Mouse (Mus musculus): ENCODE results near the gene Tmem30a. TPM values are rescaled to one million over a fixed set of nuclear protein-coding genes. Genes with fewer than 3 reads are reported as not detected.

Tmem30a gene
- total and polyA plus RNA-seq, 3 experiments, result 49.5 to 81.2 (median 77.6) TPM

- no peak overlapping the region for H3K4me3 ChIP-seq (ENCODE audit: low read depth, low read length)
Observed at GRCm38 (mm10) chr9:79829842-79830800, 36.8 kb upstream of the Tmem30a start.

DNA sequence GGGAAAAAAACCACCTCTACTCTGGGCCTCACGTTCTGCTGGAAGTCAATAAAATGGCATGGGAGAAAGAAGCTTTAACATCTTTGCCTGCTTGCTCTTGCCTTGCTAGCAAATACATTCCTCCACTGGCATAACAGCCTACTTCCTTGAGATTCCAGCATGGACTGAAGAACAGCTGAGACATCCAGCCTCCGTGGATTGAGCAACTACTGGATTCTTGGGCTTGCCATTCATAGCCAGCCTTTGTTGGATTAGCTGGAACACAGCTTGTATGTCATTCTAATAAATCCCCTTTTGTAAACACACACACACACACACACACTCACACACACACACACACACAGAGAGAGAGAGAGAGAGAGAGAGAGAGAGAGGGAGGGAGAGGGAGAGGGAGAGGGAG is 33.8 kb upstream of the Tmem30a start:
- no peaks in the 10 kb centered on the region for H3K36me3 ChIP-seq (replicated peaks)
- H3K27me3 ChIP-seq (ENCODE audit: insufficient read depth, low read length), result peaks cover 5% of the 10 kb centered on the region
- DNase-seq (ENCODE audit: low spot score), result no peak
- no peaks in the 10 kb centered on the region for H3K4me1 ChIP-seq (ENCODE audit: insufficient read depth, low read depth, low read length)
- no peak for ATAC-seq (ENCODE audit: extremely low read depth, insufficient number of reproducible peaks, low FRiP score, poor library complexity, severe bottlenecking)
- TF ChIP-seq GATA2 (IDR thresholded peaks at IDR 0.05; ENCODE audit: borderline replicate concordance, low read depth, low read length) (no peak), TAL1 (conservative IDR thresholded peaks at IDR 0.05; ENCODE audit: low read depth, low read length) (no peak), POLR2AphosphoS5 (IDR thresholded peaks at IDR 0.05; ENCODE audit: insufficient replicate concordance, low read depth, low read length) (no peak), CTCF (IDR thresholded peaks at IDR 0.05; ENCODE audit: low read depth, low read length) (no peak), GATA1 (IDR thresholded peaks at IDR 0.05; ENCODE audit: borderline replicate concordance, low read length) (no peak)
- no peaks in the 10 kb centered on the region for H3K9me3 ChIP-seq (replicated peaks)
- no peak overlapping the region for H3K4me3 ChIP-seq (ENCODE audit: low read depth, low read length)

More at GRCm38 (mm10) chr9:79829842-79830800, 36.8 kb upstream of the Tmem30a start:
- no peaks in the 10 kb centered on the region for H3K4me1 ChIP-seq (ENCODE audit: insufficient read depth, low read depth, low read length)
- no peak for TF ChIP-seq POLR2AphosphoS5 (IDR thresholded peaks at IDR 0.05; ENCODE audit: insufficient replicate concordance, low read depth, low read length)
- no peak for TF ChIP-seq GATA2 (IDR thresholded peaks at IDR 0.05; ENCODE audit: borderline replicate concordance, low read depth, low read length)
- TF ChIP-seq CTCF (IDR thresholded peaks at IDR 0.05; ENCODE audit: low read depth, low read length), result no peak
- no peak for TF ChIP-seq GATA1 (IDR thresholded peaks at IDR 0.05; ENCODE audit: borderline replicate concordance, low read length)
- no peak for TF ChIP-seq TAL1 (conservative IDR thresholded peaks at IDR 0.05; ENCODE audit: low read depth, low read length)
- no peaks in the 10 kb centered on the region for H3K9me3 ChIP-seq (replicated peaks)
- no peak for ATAC-seq (ENCODE audit: extremely low read depth, insufficient number of reproducible peaks, low FRiP score, poor library complexity, severe bottlenecking)
- H3K36me3 ChIP-seq (replicated peaks), result no peaks in the 10 kb centered on the region
- DNase-seq (ENCODE audit: low spot score), result no peak
- H3K27me3 ChIP-seq (ENCODE audit: insufficient read depth, low read length), result peaks cover 5% of the 10 kb centered on the region

DNA sequence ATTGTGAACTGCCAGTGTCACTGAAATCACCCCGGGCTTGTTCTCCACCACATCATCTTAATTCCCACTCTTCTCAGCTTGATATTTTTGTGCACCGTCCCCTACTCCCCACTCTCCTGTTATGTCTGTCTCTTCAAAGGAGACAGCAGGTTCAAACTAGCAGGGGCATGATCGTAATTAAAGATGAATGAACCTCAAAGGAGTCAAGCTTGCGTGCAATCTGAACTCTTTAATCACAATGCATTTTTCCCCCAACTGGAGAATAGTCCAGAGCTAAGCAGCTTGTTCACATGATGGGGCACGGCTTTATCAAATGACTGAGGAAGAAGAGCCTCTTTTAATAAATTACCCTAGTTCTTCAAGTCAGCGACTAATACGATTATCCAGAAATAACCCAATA is 32.2 kb upstream of the Tmem30a start:
- H3K9me3 ChIP-seq (replicated peaks), result no peaks in the 10 kb centered on the region
- no peaks in the 10 kb centered on the region for H3K36me3 ChIP-seq (replicated peaks)
- DNase-seq (ENCODE audit: low spot score), result no peak
- H3K4me1 ChIP-seq (ENCODE audit: insufficient read depth, low read depth, low read length), result no peaks in the 10 kb centered on the region
- TF ChIP-seq TAL1 (conservative IDR thresholded peaks at IDR 0.05; ENCODE audit: low read depth, low read length) (no peak), CTCF (IDR thresholded peaks at IDR 0.05; ENCODE audit: low read depth, low read length) (no peak)
- no peak overlapping the region for H3K4me3 ChIP-seq (ENCODE audit: low read depth, low read length)
- no peak for ATAC-seq (ENCODE audit: extremely low read depth, insufficient number of reproducible peaks, low FRiP score, poor library complexity, severe bottlenecking)
- peaks cover 5% of the 10 kb centered on the region for H3K27me3 ChIP-seq (ENCODE audit: insufficient read depth, low read length)

- H3K27me3 ChIP-seq (ENCODE audit: insufficient read depth, low read length), result peaks cover 5% of the 10 kb centered on the region
- H3K9me3 ChIP-seq (replicated peaks), result no peaks in the 10 kb centered on the region
- DNase-seq (ENCODE audit: low spot score) (no peak), ATAC-seq (ENCODE audit: extremely low read depth, insufficient number of reproducible peaks, low FRiP score, poor library complexity, severe bottlenecking) (no peak)
- no peak for TF ChIP-seq TAL1 (conservative IDR thresholded peaks at IDR 0.05; ENCODE audit: low read depth, low read length)
- TF ChIP-seq CTCF (IDR thresholded peaks at IDR 0.05; ENCODE audit: low read depth, low read length), result no peak
- no peak for TF ChIP-seq POLR2AphosphoS5 (IDR thresholded peaks at IDR 0.05; ENCODE audit: insufficient replicate concordance, low read depth, low read length)
- no peak for TF ChIP-seq GATA2 (IDR thresholded peaks at IDR 0.05; ENCODE audit: borderline replicate concordance, low read depth, low read length)
- TF ChIP-seq GATA1 (IDR thresholded peaks at IDR 0.05; ENCODE audit: borderline replicate concordance, low read length), result no peak
- no peak overlapping the region for H3K4me3 ChIP-seq (ENCODE audit: low read depth, low read length)
- no peaks in the 10 kb centered on the region for H3K4me1 ChIP-seq (ENCODE audit: insufficient read depth, low read depth, low read length)
- no peaks in the 10 kb centered on the region for H3K36me3 ChIP-seq (replicated peaks)
Observed at GRCm38 (mm10) chr9:79823856-79824255, 30.5 kb upstream of the Tmem30a start.

DNA sequence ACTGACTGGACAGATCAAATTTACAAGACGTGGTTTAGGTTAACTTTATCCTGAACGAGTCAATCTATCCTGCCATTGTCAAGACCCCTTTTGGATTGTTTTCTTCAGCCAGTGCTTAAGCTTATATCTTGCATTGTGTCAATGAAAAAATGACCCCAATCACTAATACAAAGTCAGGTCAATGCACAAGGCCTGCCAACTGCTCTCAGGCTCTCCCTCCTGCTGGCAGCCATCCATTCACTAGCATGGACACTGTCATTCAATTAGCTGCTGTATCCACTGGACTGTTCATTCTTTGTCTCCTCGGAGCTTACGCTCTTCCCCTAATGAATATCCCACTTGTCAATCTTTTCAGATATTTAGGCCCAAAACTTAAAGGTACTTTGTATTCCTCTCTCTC is 30.1 kb upstream of the Tmem30a start:
- H3K36me3 ChIP-seq (replicated peaks), result no peaks in the 10 kb centered on the region
- H3K4me3 ChIP-seq (ENCODE audit: low read depth, low read length), result no peak overlapping the region
- no peaks in the 10 kb centered on the region for H3K4me1 ChIP-seq (ENCODE audit: insufficient read depth, low read depth, low read length)
- no peak for ATAC-seq (ENCODE audit: extremely low read depth, insufficient number of reproducible peaks, low FRiP score, poor library complexity, severe bottlenecking)
- no peaks in the 10 kb centered on the region for H3K9me3 ChIP-seq (replicated peaks)
- peaks cover 7% of the 10 kb centered on the region for H3K27me3 ChIP-seq (ENCODE audit: insufficient read depth, low read length)
- TF ChIP-seq GATA1 (IDR thresholded peaks at IDR 0.05; ENCODE audit: borderline replicate concordance, low read length), result no peak
- TF ChIP-seq GATA2 (IDR thresholded peaks at IDR 0.05; ENCODE audit: borderline replicate concordance, low read depth, low read length), result no peak
- DNase-seq (ENCODE audit: low spot score), result no peak

GRCm38 (mm10) chr9:79816464-79816863 is 23.2 kb upstream of the Tmem30a start:
- DNase-seq (ENCODE audit: low spot score) (no peak), ATAC-seq (ENCODE audit: extremely low read depth, insufficient number of reproducible peaks, low FRiP score, poor library complexity, severe bottlenecking) (no peak)
- no peak overlapping the region for H3K4me3 ChIP-seq (ENCODE audit: low read depth, low read length)
- H3K27me3 ChIP-seq (ENCODE audit: insufficient read depth, low read length), result peaks cover 17% of the 10 kb centered on the region
- no peaks in the 10 kb centered on the region for H3K36me3 ChIP-seq (replicated peaks)
- no peak for TF ChIP-seq TAL1 (conservative IDR thresholded peaks at IDR 0.05; ENCODE audit: low read depth, low read length)
- H3K9me3 ChIP-seq (replicated peaks), result no peaks in the 10 kb centered on the region
- H3K4me1 ChIP-seq (ENCODE audit: insufficient read depth, low read depth, low read length), result peaks cover 6% of the 10 kb centered on the region; the same call in 1 of the 2 replicates

Data from G1E (cell line).